Mouse (Mus musculus) E14TG2a.4 (cell line): ENCODE data around the gene Cnksr1.
A peak's percentile ranks its signal among the peaks of the same experiment; 100 is the strongest.

Source experiments
- CTCF ChIP-seq: conservative IDR thresholded peaks from 2 replicates; pipeline ENCODE4 v1.5.1; 2014; ENCODE audit warnings: low read length
- POU5F1 ChIP-seq: IDR thresholded peaks from 2 replicates; pipeline ENCODE4 v1.6.1; 2014; ENCODE audit warnings: low read length, borderline replicate concordance

GRCm38 (mm10) chr4:134181825-134182224 is 56.4 kb downstream of the Cnksr1 start:
- TF ChIP-seq CTCF, result peak; percentile 8; the same call in 1 of the 2 replicates
- no peak for TF ChIP-seq POU5F1
